Mouse (Mus musculus) A20 (cell line): Measurements from ENCODE around the gene Atf3.

ENCODE experiments used
- DNase-seq: peaks from one replicate; pipeline ENCODE4 v3.0.0-alpha.2; 2011; ENCODE audit warnings: low read depth, low spot score

The Atf3 gene

DNA sequence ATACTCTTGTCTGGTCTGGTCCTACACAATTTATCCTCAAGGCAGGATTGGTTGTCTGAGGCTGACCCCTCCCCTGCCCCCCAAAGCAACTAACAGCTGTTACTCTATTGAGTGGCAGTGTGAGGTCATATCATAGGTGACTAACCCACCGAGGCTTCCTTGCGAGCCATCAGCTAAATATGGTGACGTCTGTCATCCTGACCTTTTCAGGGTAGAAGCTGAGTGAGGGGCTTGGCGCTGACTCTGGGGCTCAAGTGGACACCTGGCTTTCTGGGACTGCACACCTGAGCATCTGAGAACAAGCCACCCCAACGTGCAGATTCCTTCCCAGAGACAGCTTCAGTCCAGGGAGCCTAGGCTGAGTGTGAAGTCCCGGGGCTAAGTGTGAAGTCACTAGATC lies at the start of gene Atf3:
Gene Atf3, minus strand, starts transcription at position 101 of the 400 bp plus-strand sequence.
- no peak for DNase-seq

DNA sequence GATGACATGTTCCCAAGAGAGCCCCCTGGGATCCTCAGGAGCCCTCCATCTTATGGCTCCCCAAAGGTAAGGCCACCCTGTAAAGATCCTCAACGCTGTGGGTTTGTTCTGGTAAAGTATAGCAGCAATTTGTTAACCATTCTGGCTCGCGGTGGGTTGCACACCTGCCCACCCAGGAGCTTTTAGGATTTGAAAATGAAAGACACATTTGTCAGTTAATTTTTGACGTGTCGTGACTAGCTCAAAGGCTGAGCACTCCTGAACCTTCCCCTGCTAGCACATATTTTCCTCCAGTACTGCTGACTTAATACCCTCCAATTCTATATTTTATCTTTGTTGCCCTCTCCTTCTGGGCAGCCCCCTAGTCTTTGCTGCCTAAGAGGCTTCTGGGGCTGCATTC lies 49.3 kb upstream of the Atf3 start:
- no peak for DNase-seq

DNA sequence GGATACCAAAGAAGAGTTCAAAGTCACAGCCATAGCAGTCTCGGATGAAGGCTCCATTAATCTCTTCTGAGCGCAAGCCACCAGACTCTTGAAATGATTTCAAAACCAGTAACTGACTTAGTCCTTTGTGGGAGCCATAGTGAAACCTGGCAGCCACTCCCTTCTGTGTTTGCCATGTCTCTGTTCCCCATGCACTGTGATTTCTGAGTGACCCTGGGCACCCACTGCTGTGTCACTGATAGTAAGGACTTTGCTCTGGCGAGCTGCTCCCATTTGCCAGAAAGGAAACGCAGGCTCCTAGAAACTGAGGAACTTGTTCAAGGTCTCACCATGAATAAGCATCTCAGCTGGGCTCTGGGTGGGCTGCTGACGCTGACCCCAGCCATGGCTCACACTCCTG lies 45.6 kb upstream of the Atf3 start:
- no peak for DNase-seq

DNA sequence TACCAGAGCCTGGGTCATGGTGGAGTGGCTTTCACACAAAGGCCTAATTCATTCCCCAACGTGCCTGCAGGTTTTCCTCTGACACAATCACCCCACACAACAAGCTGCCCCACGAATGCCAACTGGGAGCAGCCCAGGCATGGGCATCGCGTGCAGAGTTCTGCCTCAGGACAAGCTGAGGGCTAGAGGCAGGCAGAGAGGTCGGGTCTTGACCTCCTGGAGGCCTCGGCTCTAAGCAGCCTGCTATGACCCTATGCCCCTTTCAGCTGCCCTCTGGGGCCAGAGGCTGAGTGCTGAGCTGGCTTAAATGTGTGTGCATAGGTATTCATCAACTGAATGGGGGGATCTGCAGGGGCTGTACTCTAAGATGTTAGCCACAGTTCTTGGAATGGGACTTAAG lies 44.0 kb upstream of the Atf3 start:
- no peak for DNase-seq

DNA sequence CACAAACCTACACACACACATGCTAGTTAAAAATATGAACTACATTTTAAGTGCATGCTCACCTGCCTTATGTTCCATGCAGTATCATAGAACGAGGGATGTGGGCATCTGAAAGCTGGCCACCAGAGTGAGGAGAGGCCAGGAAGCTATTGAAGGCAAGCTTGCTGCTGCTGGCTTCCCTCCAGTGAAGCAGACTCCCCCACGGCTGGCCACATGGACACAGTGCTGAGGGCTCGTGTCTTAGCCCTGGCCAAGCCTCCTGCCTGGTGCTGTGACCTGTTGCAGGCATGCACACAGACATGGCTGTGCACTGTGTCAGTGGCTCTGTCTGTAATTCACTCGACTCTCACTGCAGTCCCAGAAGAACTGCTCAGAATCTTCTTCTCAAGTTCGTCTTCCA lies 41.8 kb upstream of the Atf3 start:
- no peak for DNase-seq

DNA sequence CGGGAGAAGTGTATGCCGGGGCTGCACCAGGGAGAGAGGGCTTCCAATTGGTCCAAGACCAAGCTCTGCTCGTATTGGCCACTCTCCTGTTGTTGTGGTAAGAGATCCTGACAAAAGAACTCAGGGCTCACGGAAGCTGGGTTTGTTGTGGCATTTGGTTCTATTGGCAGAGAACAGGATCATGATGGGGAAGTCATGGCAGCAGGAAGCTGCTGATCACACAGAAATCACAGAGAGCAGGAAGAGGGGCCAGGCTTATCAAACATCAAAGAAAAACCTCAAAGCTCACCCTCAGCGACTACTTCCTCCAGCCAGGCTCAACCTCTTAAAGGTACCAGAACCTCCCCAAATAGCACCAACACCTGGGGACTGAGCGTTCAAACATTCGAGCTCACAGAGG lies 41.3 kb upstream of the Atf3 start:
- DNase-seq, result no peak

DNA sequence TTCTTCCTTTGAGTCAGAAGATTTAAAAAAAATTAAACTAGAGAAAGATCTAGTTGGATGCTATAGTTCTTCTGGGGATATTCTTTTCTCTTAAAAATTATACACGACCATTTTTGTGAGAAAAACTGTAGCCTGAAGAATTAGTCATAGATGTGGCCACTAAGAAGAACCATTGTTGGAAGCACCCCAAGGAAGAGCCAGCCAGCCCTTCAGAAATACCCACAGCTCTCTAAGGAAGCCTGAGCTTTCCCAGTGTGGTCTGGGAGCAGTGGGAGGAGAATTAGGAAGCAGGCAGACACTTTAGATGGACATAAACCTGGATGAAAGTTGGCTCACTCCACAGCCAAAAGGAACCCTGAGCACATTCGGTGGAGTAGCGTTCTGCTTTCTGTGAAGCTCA lies 40.7 kb upstream of the Atf3 start:
- no peak for DNase-seq

DNA sequence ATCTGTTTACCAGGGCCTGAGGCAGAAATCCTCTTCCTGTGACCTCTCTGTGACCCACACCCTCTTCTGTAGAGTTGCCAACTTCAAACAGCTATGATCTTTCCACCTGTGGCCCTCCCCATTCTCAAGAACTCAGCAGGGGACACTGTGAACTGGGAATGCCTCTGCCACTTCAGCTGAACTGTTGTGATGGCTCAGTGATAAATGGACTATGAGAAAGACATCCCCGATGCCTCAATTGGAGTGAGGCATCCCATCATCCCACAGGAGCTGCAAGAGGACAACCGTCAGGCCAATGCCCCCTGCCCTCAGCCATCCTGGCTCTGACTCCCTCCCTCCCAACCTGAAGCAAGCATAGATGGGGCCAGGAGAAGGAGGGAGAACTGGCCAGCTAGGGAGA lies 40.1 kb upstream of the Atf3 start:
- no peak for DNase-seq

DNA sequence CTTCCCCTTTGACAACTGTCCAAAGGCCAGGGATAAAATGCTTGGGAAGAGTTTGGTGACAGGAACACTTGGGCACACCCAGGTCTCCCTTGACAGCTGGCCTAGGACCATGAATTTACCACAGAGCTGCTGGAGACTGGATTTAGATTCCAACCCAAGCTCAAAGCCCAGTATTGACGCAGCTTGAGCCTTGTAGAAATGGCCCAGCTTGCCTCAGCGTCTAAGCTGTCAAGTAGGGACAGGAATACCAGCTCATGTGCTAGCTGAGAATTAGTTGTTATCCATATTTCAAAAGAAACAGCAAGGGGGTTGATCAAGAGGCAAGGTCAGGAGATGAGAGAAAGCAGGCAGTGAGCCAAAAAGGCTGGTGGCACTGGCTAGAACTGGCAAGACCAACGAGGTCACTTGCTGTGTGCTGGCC lies 39.5 kb upstream of the Atf3 start:
- DNase-seq, result no peak

DNA sequence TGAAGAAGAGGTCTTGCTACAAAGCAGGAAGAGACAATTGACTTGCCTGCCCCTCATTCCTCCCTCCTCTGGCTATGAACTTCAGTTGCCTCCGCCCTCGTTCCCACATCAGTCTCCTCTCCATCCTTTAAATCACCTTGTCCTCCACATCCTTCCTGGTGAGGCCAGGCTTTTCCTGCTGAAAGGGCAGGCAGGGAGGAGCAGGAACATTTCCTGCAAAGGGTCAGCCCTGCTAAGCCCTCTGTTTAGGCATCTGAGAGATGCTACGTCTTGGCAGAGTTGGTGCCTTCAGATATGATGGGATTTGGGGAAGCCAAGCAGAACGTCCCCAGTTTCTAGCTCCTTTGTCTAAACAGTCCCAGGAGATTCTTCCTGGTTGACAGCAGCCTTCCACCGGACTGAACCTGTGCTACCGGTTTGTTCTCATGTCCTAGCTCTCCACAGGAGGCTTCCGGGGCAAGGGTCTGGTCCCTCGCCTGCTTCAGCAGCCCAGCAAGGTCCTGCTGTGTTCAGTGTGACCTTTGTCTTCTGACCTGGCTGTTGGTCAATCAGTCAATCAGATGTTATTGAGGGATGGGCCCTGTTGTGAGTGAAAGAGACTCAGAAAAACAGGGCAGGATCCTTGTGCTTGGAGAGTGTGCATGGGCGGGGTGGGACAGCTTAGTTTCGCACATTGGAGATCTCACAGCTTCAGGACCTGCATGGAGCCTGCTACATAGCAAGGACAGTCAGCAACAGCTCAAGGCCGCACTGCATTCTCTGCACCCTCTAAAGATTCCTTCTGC lies 38.9 kb upstream of the Atf3 start:
- no peak for DNase-seq

DNA sequence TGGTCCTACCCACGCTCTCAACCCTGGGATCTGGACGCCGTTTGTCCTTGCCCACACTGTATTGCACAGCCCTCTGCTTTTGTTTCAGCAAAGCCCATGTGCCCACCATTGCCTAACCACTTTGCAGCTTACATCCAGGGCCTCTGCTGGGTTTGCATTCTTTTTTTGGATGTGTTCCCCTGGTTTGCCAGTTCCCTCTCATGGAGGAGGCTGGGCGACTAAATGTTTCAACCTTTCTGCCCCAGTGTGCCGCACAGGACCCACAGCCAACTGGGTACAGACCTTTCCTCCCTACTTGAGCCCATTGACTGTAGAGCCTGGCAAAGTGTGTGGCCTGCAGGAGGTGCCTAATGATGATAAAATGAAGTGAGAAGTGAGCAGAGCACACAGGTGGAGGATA lies 38.3 kb upstream of the Atf3 start:
- DNase-seq, result no peak

DNA sequence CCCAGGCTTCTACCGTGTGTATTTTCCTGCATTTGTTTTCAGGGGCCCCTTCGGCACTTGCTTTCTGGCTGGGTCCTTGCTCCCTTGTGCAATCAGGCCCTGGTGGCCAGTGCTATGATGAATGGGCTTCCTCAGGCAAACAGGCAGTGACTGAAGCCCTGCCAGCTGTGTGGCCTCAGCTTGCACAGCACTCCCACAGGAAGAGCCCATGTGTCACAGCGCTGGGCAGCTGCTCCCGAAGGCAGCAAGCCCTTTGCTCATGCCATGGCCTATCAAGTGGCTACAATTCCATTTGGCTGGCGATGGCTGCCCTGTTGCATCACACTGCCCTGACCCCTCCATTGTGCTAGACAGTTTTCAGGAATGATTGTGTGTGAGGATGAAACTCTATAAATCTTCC lies 36.6 kb upstream of the Atf3 start:
- DNase-seq, result no peak

DNA sequence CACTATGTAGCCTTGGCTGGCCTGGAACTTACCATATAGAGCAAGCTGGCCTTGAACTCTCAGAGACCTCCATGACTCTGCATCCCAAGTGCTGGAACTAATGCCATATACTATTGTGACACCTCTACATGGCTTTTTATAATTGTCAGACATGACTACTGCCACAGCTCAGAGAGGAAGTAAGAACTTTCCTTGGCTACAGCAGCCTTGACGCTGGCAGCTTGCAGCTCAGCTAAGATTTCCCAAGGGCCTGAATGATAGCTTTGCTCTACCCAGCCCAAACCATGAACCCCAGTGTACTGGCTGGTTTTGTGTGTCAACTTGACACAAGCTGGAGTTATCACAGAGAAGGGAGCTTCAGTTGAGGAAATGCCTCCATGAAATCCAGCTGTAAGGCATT lies 35.8 kb upstream of the Atf3 start:
- peak; percentile 33 for DNase-seq

DNA sequence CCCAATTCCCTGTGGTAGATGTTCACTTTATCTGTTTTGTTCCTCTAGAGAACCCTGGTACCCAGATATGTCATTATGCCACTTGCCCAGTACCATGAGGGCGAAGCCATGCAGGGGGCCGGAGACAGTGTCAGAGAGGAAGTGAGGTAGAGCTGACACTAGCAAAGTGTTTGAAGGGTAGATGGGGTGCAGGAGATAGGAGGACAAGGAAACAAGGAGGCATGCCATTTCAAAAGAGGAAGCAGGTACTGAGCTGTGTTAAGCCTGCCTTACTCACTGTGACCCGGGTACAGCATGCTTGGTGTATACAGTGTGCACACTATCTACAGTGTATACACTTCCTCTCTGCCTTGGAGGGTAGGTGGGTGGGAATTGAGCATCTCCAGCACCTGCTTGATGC lies 32.1 kb upstream of the Atf3 start:
- DNase-seq, result peak; percentile 84

DNA sequence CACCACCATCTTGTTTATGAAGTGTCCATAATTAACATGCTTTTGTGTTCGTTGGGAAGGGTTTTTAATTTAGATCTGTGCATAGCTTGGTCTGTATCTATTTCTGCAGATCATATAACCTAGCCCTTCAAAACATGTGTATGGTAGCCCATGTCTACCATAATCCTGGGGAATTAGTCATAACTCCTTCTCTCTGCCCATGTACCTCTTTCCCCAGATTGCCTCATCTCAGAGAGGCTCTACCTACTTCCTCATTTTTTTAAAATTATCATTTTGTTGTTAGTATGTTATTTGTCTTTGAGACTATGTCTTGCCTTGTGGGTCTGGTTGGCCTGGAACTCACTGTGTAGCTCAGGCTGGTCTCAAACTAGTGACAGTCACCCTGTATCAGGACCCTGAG lies 30.6 kb upstream of the Atf3 start:
- peak; percentile 63 for DNase-seq

DNA sequence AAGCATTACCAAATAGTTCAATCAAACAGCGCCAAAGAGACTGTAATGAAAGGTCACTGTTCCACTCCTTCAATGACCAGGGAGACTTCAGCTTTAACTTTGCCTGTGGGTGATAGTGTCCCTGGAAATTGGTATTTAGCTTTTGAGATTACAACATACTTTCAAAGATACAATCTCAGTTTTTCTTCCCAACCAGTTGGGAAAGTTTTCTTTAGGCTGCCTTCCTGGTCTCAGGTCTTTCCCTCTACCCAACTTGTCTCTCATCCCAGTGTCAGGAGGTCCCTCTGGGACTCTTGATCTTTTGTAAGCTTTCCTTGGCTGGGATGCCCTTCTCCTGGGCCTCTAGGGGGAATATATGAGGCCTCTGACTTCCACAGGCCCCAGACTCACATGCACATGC lies 29.7 kb upstream of the Atf3 start:
- no peak for DNase-seq

DNA sequence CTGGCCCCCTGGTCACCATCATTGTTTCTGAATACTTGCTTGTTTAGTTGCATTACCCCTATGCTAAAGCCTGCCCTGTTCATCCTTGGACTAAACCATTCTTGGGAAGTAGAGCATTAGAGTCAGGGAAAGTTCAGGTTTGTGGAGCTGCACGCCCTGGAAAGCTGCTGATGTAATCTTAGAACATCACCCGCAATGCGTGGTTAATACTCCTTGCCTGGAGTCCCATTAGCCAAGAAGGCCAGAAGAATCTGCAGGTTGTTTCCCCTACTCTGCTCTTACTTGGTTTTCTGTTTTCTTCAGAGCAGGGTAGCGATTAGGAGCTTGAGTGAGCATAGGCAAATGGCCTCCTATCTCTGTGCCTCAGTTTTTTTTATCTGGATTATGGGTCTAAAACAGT lies 26.0 kb upstream of the Atf3 start:
- DNase-seq, result no peak

DNA sequence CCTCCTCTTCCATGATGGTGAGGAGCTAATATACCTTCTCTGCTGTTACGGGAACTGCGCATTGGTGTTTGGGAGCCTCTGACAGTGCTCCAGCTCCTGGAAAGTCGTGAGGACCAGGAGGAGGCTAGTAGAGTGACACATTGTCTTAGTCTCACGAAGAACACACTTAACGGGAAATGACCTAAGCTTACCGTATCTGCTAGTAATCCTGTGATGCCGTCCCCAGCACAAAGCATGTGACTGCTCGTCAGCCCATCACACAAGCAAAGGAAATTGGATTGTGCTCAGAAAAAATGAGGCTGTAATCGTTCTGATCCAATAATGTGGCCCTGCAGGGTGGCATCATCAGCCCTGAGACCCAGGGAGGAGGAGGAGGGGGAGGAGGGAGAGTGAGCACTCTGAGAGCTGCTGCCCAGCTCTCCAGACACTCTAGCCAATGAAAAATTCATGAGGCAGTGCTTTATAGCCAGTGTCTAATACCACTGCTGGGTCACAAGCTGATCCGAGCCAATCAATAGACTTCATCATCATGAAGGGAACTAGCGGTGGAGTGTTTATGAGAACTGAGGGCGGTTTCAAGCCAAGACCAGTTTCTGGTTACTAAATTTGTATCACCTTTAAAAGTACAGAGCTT lies 24.3 kb upstream of the Atf3 start:
- DNase-seq, result no peak

DNA sequence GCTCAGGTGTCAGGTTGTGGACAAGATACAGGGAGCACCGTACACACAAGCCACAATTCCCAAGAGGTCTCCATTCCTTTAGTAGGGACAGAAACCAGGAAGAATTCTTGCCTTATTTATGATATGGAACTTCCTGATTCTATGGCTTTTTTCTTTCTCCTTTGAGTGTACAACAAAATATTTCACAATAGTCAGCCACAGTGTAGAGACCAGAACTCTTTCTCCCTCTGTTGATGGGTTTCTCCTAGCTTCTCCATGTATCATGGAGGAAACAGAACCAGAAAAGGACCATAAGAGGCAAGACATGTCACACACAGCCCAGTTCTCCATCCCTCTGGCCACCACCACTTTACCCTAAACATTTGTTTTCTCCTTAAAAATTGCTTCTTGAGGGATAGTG lies 23.7 kb upstream of the Atf3 start:
- no peak for DNase-seq

DNA sequence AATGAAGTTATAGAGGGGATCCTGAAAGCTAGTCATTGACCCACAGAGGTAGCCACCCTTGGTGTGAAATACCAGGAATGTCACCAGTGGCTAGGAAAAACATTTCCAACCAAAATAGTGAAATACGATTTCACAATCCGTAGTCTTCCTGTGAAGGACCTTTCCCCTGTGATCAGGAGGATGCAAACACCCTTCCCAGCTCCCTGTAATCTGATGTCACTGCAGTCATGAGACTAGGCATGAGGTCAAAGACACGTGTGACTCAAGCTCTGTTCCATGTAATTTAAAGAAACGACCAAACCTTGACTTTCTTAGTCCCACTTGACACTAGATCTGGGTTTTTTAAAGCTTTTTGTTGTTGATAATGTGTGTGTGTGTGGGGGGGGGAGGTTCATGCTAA lies 21.8 kb upstream of the Atf3 start:
- DNase-seq, result no peak

DNA sequence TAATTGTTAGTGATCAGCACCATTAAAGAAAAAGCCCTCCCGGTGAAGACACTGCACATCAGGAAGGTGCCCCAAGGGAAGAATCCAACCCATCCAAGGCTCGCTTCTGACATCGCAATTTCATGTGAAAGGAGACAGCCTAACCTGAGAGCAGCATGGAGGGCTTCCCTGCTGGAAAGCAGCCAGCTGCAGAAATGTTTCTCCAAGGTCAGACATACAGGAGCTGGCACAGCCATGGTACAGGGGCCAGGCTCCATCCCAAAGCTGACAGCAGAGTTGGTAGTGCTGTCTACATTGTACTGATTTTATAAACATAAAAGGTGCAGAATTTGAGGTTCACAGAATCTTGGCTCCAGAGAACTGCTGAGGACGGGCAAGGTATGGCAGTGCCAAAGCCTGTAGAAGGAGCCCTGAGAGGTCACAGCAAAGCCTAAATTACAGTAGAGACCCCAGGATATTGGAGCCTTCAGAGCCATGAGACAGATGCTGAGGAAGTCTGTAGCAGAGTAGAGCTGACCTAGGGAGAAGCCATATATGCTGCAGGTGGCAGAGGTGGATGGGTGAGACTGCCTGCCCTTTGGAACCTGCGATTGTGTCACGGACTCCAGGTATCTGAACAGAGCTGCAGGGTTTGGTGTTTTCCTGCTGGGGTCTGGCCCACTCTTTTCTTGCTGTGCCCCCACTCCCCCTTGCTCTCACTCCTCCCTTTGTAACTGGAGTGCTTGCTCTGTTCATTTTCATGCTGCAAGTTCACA lies 18.1 kb upstream of the Atf3 start:
- no peak for DNase-seq

DNA sequence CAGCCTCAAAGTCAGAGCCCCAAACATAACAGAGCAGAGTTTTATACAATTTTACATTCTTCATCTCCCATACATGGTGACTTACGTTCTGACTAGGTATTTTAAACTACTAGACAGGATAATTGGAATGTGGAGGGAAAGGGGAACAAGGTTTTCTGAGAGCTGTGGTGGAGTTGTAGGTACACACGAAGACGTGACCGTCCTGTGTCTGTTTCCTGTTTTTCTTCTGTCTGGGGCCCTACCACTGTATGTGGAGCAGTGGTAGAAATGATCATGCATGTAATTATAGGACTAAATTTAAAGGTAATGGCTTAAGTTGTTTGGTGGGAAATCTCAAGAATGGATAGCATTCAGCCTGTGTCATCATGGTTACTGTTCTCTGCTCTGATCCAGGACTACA lies 17.0 kb upstream of the Atf3 start:
- no peak for DNase-seq

DNA sequence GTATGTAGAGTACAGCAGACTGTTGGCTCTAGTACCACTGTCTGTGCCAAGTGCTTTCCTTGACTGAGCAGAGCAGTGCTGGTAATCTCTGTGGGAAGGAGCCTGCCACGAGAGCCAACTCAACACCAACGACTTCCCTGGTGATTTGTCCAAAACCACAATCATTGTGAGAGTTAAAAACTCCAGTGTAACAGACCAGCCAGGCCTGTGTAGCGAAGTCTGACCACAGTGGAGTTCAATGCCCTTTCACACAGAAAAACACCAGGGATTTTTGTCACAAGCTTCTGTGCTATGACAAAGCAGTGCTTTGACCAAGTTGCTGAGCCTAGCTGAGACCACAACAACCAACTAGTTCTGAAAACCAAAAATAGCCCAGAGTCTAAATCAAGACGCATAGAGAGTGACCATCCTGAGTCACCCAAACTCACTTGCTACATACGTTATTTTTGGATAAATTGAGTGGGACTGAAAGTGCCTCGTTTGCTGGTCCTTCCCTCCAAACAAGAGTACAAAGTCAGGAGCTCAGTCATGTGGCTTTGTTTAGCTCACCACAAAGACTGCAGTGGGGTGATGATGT lies 12.6 kb upstream of the Atf3 start:
- DNase-seq, result no peak
